Mouse (Mus musculus) hindbrain, embryonic 14.5 days (tissue): ENCODE results near the gene Sall1. TPM values are rescaled to one million over a fixed set of nuclear protein-coding genes. Genes with fewer than 3 reads are reported as not detected.

ENCODE experiments used
- ATAC-seq: fragments of 200-750 bp; cut with Nextera tagmentation; 2 replicates; pipeline ENCODE4 v1.8.0; 2017; ENCODE audit warnings: moderate number of reproducible peaks, mild to moderate bottlenecking, moderate TSS enrichment, moderate library complexity; ENCODE audit not compliant: low FRiP score
- DNase-seq: peaks from one replicate; pipeline ENCODE4 v3.0.0-alpha.2; 2015; ENCODE audit warnings: low spot score
- H3K27ac ChIP-seq: fragments of 300-500 bp; sonication (generic); 2 replicates; pipeline ENCODE4 v1.5.1; 2014; ENCODE audit warnings: mild to moderate bottlenecking, moderate library complexity
- H3K27me3 ChIP-seq: fragments of 300-500 bp; sonication (generic); 2 replicates; pipeline ENCODE4 v1.6.1; 2014; ENCODE audit warnings: mild to moderate bottlenecking, low read length, mixed read lengths; ENCODE audit not compliant: control insufficient read depth, insufficient read depth
- H3K36me3 ChIP-seq: fragments of 300-500 bp; sonication (generic); replicated peaks from 2 replicates; pipeline ENCODE4 v1.6.1; 2014; ENCODE audit not compliant: control insufficient read depth, insufficient read depth
- H3K4me1 ChIP-seq: fragments of 300-500 bp; sonication (generic); replicated peaks from 2 replicates; pipeline ENCODE4 v1.6.1; 2014; ENCODE audit warnings: antibody characterized with exemption, low read length, mixed read lengths; ENCODE audit not compliant: control insufficient read depth, insufficient read depth
- H3K4me2 ChIP-seq: fragments of 300-500 bp; sonication (generic); replicated peaks from 2 replicates; pipeline ENCODE4 v1.6.1; 2014; ENCODE audit warnings: mild to moderate bottlenecking, moderate library complexity
- H3K4me3 ChIP-seq: fragments of 300-500 bp; sonication (generic); replicated peaks from 2 replicates; pipeline ENCODE4 v1.5.1; 2014; ENCODE audit warnings: mild to moderate bottlenecking, low read length
- H3K9ac ChIP-seq: fragments of 300-500 bp; sonication (generic); 2 replicates; pipeline ENCODE4 v1.6.1; 2014
- H3K9me3 ChIP-seq: fragments of 300-500 bp; sonication (generic); 2 replicates; pipeline ENCODE4 v1.6.1; 2016; ENCODE audit warnings: low read length; ENCODE audit not compliant: control insufficient read depth
- WGBS: fragments of 180-500 bp; shearing (Covaris S2); extraction: QIAGEN DNeasy Blood & Tissue Kit; methylation state at CpG from one replicate; pipeline ENCODE4 v1.1.7; 2014; 5-methylcytosine and 5-hydroxymethylcytosine counted together
- polyA plus RNA-seq: library from polyadenylated mRNA; unstranded; fragments of >200 nt; fragmentation: Nextera tagmentation; extraction: Ambion mirVana; gene quantifications from 2 replicates; pipeline ENCODE4 v1.2.1, GENCODE M21; 2014

Sall1 gene
- polyA plus RNA-seq, 1 experiment from 2014 or later, result 9.9 TPM

GRCm38 (mm10) chr8:89042118-89042460 is 1.9 kb downstream of the Sall1 start:
- Histone ChIP-seq H3K27ac (peak overlapping the region; percentile 90), H3K27me3 (peaks cover 51% of the 10 kb centered on the region), H3K4me2 (peak overlapping the region; percentile 82), H3K4me3 (peak overlapping the region; percentile 54), H3K36me3 (no peaks in the 10 kb centered on the region), H3K9me3 (no peaks in the 10 kb centered on the region), H3K4me1 (peaks cover 17% of the 10 kb centered on the region; the same call in 1 of the 2 replicates), H3K9ac (peak overlapping the region; percentile 75)
- WGBS, result under 1% methylated on average over 35 of the region's 35 CpGs
- ATAC-seq (no peak), DNase-seq (no peak)

GRCm38 (mm10) chr8:89041421-89042117 is 2.4 kb downstream of the Sall1 start:
- Histone ChIP-seq H3K4me2 (peak overlapping the region; percentile 82), H3K36me3 (no peaks in the 10 kb centered on the region), H3K4me3 (peak overlapping the region; percentile 54), H3K9me3 (no peaks in the 10 kb centered on the region), H3K9ac (peak overlapping the region; percentile 75), H3K27me3 (peaks cover 52% of the 10 kb centered on the region), H3K4me1 (peaks cover 17% of the 10 kb centered on the region; the same call in 1 of the 2 replicates), H3K27ac (peak overlapping the region; percentile 90)
- ATAC-seq (no peak), DNase-seq (no peak)
- under 1% methylated on average over 50 of the region's 55 CpGs for WGBS

DNA sequence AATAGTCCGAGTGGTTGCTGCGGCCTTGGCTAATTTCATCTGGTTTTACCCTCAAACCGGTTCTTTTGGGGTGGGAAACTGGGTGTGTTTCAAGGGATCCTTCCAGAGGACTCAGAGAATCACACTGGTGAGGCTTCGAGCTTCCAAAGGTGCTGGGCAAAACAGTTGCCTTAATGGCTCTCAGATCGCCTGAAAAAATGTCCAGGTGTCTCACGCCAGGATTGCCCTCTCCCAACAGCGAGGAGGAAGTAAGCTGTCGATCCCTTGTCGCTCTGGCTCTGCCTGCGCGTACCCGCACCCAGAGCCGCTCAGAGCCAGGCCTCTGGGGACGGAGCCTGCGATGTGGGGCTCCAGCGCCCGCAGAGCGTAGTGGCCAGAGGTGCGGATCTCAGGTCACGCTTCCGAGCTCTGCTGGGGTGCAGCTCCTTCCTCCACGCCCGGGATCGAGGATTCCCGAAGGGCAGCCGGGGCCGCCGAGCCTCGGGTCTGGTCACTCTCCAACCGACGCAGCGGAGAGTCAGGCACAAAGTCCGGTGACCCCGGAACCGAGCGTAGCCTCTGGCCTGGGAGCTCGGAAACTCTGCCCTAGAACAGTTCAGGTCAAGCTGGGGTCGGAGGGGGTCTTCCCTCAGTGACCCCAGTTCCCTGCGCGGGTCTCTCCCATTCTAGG is 3.1 kb downstream of the Sall1 start:
- Histone ChIP-seq H3K4me3 (peak overlapping the region; percentile 54), H3K4me1 (peaks cover 17% of the 10 kb centered on the region; the same call in 1 of the 2 replicates), H3K9ac (peak overlapping the region; percentile 75), H3K36me3 (no peaks in the 10 kb centered on the region), H3K27me3 (peaks cover 59% of the 10 kb centered on the region), H3K4me2 (peak overlapping the region; percentile 82), H3K27ac (peak overlapping the region; percentile 90), H3K9me3 (no peaks in the 10 kb centered on the region)
- DNase-seq (no peak), ATAC-seq (no peak)
- 1% methylated on average over 40 of the region's 40 CpGs for WGBS

- Histone ChIP-seq H3K9ac (peak overlapping the region; percentile 24), H3K9me3 (no peaks in the 10 kb centered on the region), H3K4me2 (peak overlapping the region; percentile 82), H3K27me3 (peaks cover 58% of the 10 kb centered on the region), H3K36me3 (no peaks in the 10 kb centered on the region), H3K4me1 (peaks cover 17% of the 10 kb centered on the region; the same call in 1 of the 2 replicates), H3K27ac (peak overlapping the region; percentile 47), H3K4me3 (peak overlapping the region; percentile 54)
- 11% methylated on average over 6 of the region's 6 CpGs for WGBS
- no peak for DNase-seq
- ATAC-seq, result no peak
Measured at GRCm38 (mm10) chr8:89039890-89040289, 4.1 kb downstream of the Sall1 start.

DNA sequence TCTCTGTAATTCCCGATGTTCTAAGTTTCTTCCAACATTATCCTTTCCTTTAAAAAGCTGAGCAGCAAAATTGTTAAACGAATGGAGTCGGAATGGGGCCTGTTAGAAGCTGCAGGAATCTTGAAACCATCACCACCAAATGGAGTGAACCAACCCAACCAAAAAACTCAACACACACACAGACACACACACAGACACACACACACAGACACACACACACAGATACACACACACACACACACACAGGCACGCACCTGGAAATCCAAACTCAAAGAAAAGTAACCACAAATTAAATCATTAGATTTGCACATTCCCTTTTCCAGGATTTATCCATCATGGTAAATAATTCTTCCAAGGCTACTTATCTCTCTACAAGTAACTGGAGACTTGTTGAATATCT is 5.0 kb downstream of the Sall1 start:
- 40% methylated on average over 4 of the region's 4 CpGs for WGBS
- DNase-seq (no peak), ATAC-seq (no peak)
- peak overlapping the region; percentile 82 for H3K4me2 ChIP-seq
- H3K9me3 ChIP-seq, result no peaks in the 10 kb centered on the region
- H3K9ac ChIP-seq, result peak overlapping the region; percentile 24
- H3K27me3 ChIP-seq, result peaks cover 58% of the 10 kb centered on the region
- H3K4me3 ChIP-seq, result peak overlapping the region; percentile 54; the same call in 1 of the 2 replicates
- H3K4me1 ChIP-seq, result peaks cover 21% of the 10 kb centered on the region; the same call in 1 of the 2 replicates
- no peaks in the 10 kb centered on the region for H3K36me3 ChIP-seq
- H3K27ac ChIP-seq, result peak overlapping the region; percentile 47; the same call in 1 of the 2 replicates

DNA sequence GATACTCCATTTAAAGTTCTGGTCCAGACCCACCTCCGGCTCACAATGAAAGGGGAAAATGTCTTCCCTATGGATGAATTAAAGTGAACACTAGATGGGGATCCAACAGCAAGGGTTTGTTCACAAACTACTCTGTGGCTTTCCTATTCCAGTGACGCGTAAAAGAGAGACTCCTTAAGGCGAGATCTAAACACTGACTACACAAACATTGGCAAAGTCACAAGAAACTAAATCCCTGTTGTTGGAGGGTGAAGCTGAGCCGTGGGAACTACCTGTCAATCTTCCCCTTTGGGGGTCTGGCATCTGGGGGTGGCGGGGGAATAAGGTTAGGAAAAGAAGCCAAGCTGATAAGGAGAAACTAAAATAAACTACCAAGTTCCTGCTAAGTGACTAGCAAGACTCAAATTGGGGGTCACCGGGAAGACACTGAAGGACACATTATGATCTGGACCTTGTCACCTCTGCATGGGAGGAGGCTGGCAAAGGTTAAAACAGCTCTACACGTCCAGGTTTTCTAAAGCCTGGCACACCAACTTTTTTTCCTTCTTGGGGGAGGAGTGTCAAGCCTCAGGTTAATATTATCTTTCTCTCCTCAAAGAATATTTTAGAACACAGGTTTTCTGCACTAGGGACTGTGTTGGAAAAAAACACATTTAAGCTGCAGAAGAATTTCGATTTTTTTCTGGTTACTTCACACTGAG is 6.3 kb downstream of the Sall1 start:
- H3K27me3 ChIP-seq, result peaks cover 58% of the 10 kb centered on the region
- peak overlapping the region; percentile 20 for H3K4me3 ChIP-seq
- peak overlapping the region; percentile 82 for H3K4me2 ChIP-seq
- ATAC-seq (no peak), DNase-seq (no peak)
- peak overlapping the region; percentile 62 for H3K27ac ChIP-seq
- H3K4me1 ChIP-seq, result peaks cover 16% of the 10 kb centered on the region; the same call in 1 of the 2 replicates
- WGBS, result 9% methylated on average over 9 of the region's 9 CpGs
- H3K9ac ChIP-seq, result peak overlapping the region; percentile 24; the same call in 1 of the 2 replicates
- H3K9me3 ChIP-seq, result no peaks in the 10 kb centered on the region
- H3K36me3 ChIP-seq, result no peaks in the 10 kb centered on the region

- H3K27ac ChIP-seq, result no peak overlapping the region
- ATAC-seq (no peak), DNase-seq (no peak)
- H3K36me3 ChIP-seq, result peaks cover 7% of the 10 kb centered on the region; the same call in 1 of the 2 replicates
- H3K9me3 ChIP-seq, result no peaks in the 10 kb centered on the region
- H3K9ac ChIP-seq, result no peak overlapping the region
- H3K27me3 ChIP-seq, result peaks cover 19% of the 10 kb centered on the region
- H3K4me3 ChIP-seq, result no peak overlapping the region
- H3K4me2 ChIP-seq, result no peak overlapping the region
- WGBS, result 81% methylated on average over 13 of the region's 13 CpGs
- H3K4me1 ChIP-seq, result peaks cover 4% of the 10 kb centered on the region; the same call in 1 of the 2 replicates
Measured at GRCm38 (mm10) chr8:89032412-89032811, 11.6 kb downstream of the Sall1 start.

DNA sequence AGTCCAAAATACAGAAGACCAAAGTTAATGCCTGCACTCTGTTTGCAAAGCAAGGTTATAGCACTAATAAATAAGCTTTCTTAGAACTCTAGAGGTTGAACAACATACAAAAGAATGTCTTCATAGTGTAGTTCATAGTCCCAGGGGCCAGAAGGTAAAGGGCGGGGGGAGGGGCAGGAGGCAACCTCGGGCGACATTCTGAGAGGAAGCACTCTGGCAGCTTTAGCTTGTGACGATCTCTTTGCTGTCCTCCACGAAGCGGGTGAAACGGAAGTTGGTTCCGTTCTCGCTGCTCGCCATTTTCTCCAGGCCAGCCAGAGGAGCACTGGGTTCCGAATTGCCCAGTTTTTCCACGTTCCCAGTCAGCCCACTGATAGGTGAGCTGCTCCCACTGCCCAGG is 15.8 kb downstream of the Sall1 start:
- Histone ChIP-seq H3K36me3 (peaks cover 7% of the 10 kb centered on the region; the same call in 1 of the 2 replicates), H3K4me2 (no peak overlapping the region), H3K27me3 (peaks cover 11% of the 10 kb centered on the region), H3K9me3 (no peaks in the 10 kb centered on the region), H3K4me1 (peaks cover 10% of the 10 kb centered on the region; the same call in 1 of the 2 replicates), H3K27ac (no peak overlapping the region), H3K9ac (no peak overlapping the region), H3K4me3 (no peak overlapping the region)
- 65% methylated on average over 12 of the region's 12 CpGs for WGBS
- no peak for ATAC-seq
- no peak for DNase-seq

- Histone ChIP-seq H3K9me3 (no peaks in the 10 kb centered on the region), H3K9ac (no peak overlapping the region), H3K27ac (no peak overlapping the region), H3K27me3 (peaks cover 11% of the 10 kb centered on the region), H3K4me3 (peak overlapping the region; percentile 26; the same call in 1 of the 2 replicates), H3K36me3 (peaks cover 7% of the 10 kb centered on the region; the same call in 1 of the 2 replicates), H3K4me1 (peaks cover 10% of the 10 kb centered on the region; the same call in 1 of the 2 replicates), H3K4me2 (peak overlapping the region; percentile 56)
- WGBS, result 9% methylated on average over 9 of the region's 13 CpGs
- ATAC-seq, result no peak; the same call in 1 of the 2 replicates
- DNase-seq, result no peak
Measured at GRCm38 (mm10) chr8:89026139-89026520, 17.8 kb downstream of the Sall1 start.
